Mouse (Mus musculus) stomach, postnatal 0 days (tissue): ENCODE data around the gene Hist1h2ae. TPM values are rescaled to one million over a fixed set of nuclear protein-coding genes. Genes with fewer than 3 reads are reported as not detected.
"Not testable (repeated sequence)": the region's sequence is repeated elsewhere in the genome, so short reads cannot be mapped to it uniquely, and the experiment has no call there.

ENCODE experiments used
- ATAC-seq: fragments of 200-750 bp; cut with Nextera tagmentation; 2 replicates; pipeline ENCODE4 v1.8.0; 2017; ENCODE audit not compliant: low FRiP score, low TSS enrichment
- DNase-seq: peaks from one replicate; pipeline ENCODE4 v3.0.0-alpha.2; 2016; ENCODE audit warnings: low spot score
- H3K27ac ChIP-seq: fragments of 300-500 bp; sonication (generic); replicated peaks from 2 replicates; pipeline ENCODE4 v1.5.1; 2014; ENCODE audit warnings: mild to moderate bottlenecking, control low read depth
- H3K27me3 ChIP-seq: fragments of 300-500 bp; sonication (generic); 2 replicates; pipeline ENCODE4 v1.6.1; 2014; ENCODE audit warnings: low read length; ENCODE audit not compliant: control insufficient read depth, insufficient read depth
- H3K36me3 ChIP-seq: fragments of 300-500 bp; sonication (generic); 2 replicates; pipeline ENCODE4 v1.6.1; 2014; ENCODE audit warnings: low read length, mixed read lengths; ENCODE audit not compliant: control insufficient read depth, insufficient read depth
- H3K4me1 ChIP-seq: fragments of 300-500 bp; sonication (generic); replicated peaks from 2 replicates; pipeline ENCODE4 v1.6.1; 2014; ENCODE audit warnings: antibody characterized with exemption; ENCODE audit not compliant: control insufficient read depth, insufficient read depth
- H3K4me2 ChIP-seq: fragments of 300-500 bp; sonication (generic); replicated peaks from 2 replicates; pipeline ENCODE4 v1.6.1; 2014; ENCODE audit warnings: low read depth, mild to moderate bottlenecking, control low read depth, moderate library complexity
- H3K4me3 ChIP-seq: fragments of 300-500 bp; sonication (generic); 2 replicates; pipeline ENCODE4 v1.5.1; 2014; ENCODE audit warnings: low read depth, low read length, control low read depth
- H3K9ac ChIP-seq: fragments of 300-500 bp; sonication (generic); 2 replicates; pipeline ENCODE4 v1.6.1; 2014; ENCODE audit warnings: mild to moderate bottlenecking, low read length, control low read depth, mixed read lengths
- H3K9me3 ChIP-seq: fragments of 300-500 bp; sonication (generic); 2 replicates; pipeline ENCODE4 v1.6.1; 2016; ENCODE audit warnings: low read length; ENCODE audit not compliant: control insufficient read depth
- CTCF ChIP-seq: IDR thresholded peaks from 2 replicates; pipeline ENCODE4 v1.5.1; 2016; ENCODE audit warnings: antibody characterized with exemption, low read depth, mild to moderate bottlenecking, moderate library complexity
- EP300 ChIP-seq: optimal IDR thresholded peaks from 2 replicates; pipeline ENCODE3; 2016; ENCODE audit warnings: antibody characterized with exemption
- WGBS: fragments of 180-500 bp; shearing (Covaris S2); extraction: QIAGEN DNeasy Blood & Tissue Kit; methylation state at CpG from one replicate; pipeline ENCODE4 v1.1.7; 2014; 5-methylcytosine and 5-hydroxymethylcytosine counted together
- polyA plus RNA-seq: library from polyadenylated mRNA; unstranded; fragments of >200 nt; fragmentation: Nextera tagmentation; extraction: Ambion mirVana; gene quantifications from 2 replicates; pipeline ENCODE4 v1.2.1, GENCODE M21; 2015

Gene Hist1h2ae
- polyA plus RNA-seq, 1 experiment from 2014 or later, result 29.5 TPM

- 80% methylated on average over 2 of the region's 2 CpGs for WGBS
- Histone ChIP-seq H3K9me3 (no peaks in the 10 kb centered on the region), H3K4me1 (no peaks in the 10 kb centered on the region), H3K27me3 (no peaks in the 10 kb centered on the region), H3K9ac (no peak overlapping the region), H3K27ac (no peak overlapping the region), H3K4me3 (no peak overlapping the region), H3K4me2 (no peak overlapping the region), H3K36me3 (no peaks in the 10 kb centered on the region)
- TF ChIP-seq CTCF (no peak), EP300 (no peak)
- no peak for ATAC-seq
- DNase-seq, result no peak
Observed at GRCm38 (mm10) chr13:23564482-23564881, 6.5 kb downstream of the Hist1h2ae start.

GRCm38 (mm10) chr13:23562699-23563462, 8.1 kb downstream of the Hist1h2ae start:
- Histone ChIP-seq H3K4me3 (peak overlapping the region; percentile 42), H3K4me2 (peak overlapping the region; percentile 68), H3K27ac (peak overlapping the region; percentile 97), H3K36me3 (no peaks in the 10 kb centered on the region), H3K27me3 (no peaks in the 10 kb centered on the region), H3K4me1 (no peaks in the 10 kb centered on the region), H3K9ac (peak overlapping the region; percentile 59), H3K9me3 (no peaks in the 10 kb centered on the region)
- DNase-seq (peak; percentile 52), ATAC-seq (peak; percentile 61)
- WGBS, result 2% methylated on average over 18 of the region's 18 CpGs
- TF ChIP-seq EP300, result no peak
- TF ChIP-seq CTCF, result peak; percentile 78

GRCm38 (mm10) chr13:23561883-23562659, 8.9 kb downstream of the Hist1h2ae start, which contains the start of gene Hist1h3e:
TSS of gene Hist1h3e (minus strand) at chr13:23562369.
- Histone ChIP-seq H3K4me2 (peak within 1 kb of the TSS; percentile 68), H3K4me3 (peak within 1 kb of the TSS; percentile 42), H3K9ac (peak within 1 kb of the TSS; percentile 59), H3K27ac (peak within 1 kb of the TSS; percentile 97)
- peak; percentile 95 for DNase-seq
- H3K4me1 ChIP-seq, H3K36me3 ChIP-seq, H3K27me3 ChIP-seq, H3K9me3 ChIP-seq: not testable (repeated sequence)
- peak; percentile 49 for TF ChIP-seq EP300
- ATAC-seq, result peak; percentile 93
- under 1% methylated on average over 32 of the region's 67 CpGs for WGBS

- Histone ChIP-seq H3K4me3 (peak overlapping the region; percentile 42), H3K27ac (0 out of 2 replicates have a peak overlapping the region, but pooled peaks have one; percentile 97), H3K4me2 (peak overlapping the region; percentile 51)
- not testable (repeated sequence) for H3K27me3 ChIP-seq, H3K4me1 ChIP-seq, H3K9me3 ChIP-seq, H3K36me3 ChIP-seq, H3K9ac ChIP-seq, ATAC-seq, DNase-seq
- 0% methylated on average over 2 of the region's 5 CpGs for WGBS
Observed at GRCm38 (mm10) chr13:23561531-23561882, 9.5 kb downstream of the Hist1h2ae start.

- H3K27me3 ChIP-seq, H3K27ac ChIP-seq, H3K36me3 ChIP-seq, ATAC-seq, H3K4me2 ChIP-seq, DNase-seq, H3K4me3 ChIP-seq, H3K9me3 ChIP-seq, H3K9ac ChIP-seq, H3K4me1 ChIP-seq: not testable (repeated sequence)
- WGBS, result 18% methylated on average over 2 of the region's 2 CpGs
Observed at GRCm38 (mm10) chr13:23560699-23561098, 10.3 kb downstream of the Hist1h2ae start.

- no peak overlapping the region for H3K4me3 ChIP-seq
- TF ChIP-seq EP300 (no peak), CTCF (no peak)
- ATAC-seq, result no peak
- H3K27me3 ChIP-seq, result no peaks in the 10 kb centered on the region
- H3K4me2 ChIP-seq, result no peak overlapping the region
- no peak for DNase-seq
- 63% methylated on average over 3 of the region's 3 CpGs for WGBS
- no peaks in the 10 kb centered on the region for H3K36me3 ChIP-seq
- H3K9ac ChIP-seq, result no peak overlapping the region
- no peak overlapping the region; the same call in 1 of the 2 replicates for H3K27ac ChIP-seq
- no peaks in the 10 kb centered on the region for H3K9me3 ChIP-seq
- H3K4me1 ChIP-seq, result no peaks in the 10 kb centered on the region
Observed at GRCm38 (mm10) chr13:23556906-23557305, 14.1 kb downstream of the Hist1h2ae start.
